Comparison of ENCODE assay signal across 8 mouse cellular contexts in the genomic region with DNA sequence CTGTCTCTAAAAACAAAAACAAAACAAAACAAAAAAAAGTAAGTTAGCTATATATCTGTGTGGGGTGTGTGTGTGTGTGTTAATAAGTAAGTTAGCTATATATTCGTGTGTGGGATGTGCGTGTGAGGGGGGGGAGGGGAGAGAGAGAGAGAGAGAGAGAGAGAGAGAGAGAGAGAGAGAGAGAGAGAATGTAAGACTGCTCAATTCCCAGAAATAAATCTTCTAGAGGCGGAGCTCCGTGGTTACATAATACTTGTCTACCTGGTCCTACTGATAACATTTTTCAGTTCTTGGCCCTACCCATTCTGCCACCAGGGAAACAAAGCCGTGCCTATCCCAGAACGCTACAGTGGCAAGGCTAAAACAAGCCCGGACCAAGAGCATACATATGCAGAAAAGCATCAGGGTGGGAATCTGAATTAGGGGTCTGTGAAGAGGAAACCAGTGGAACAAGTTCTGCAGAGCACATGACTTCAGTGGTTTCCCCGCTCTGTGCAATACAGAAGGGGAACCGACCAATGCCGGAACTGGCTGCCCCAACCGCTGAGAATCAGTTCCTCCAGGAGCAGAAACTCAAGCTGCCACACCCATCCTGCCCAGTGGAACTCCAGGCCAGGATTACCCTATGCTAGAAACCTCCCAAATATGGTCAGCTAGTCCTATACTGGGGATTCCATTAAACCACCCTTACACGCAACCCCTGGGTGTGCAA. TPM values are rescaled to one million over a fixed set of nuclear protein-coding genes. Genes with fewer than 3 reads are reported as not detected.
DNase-seq lines count a peak whose midpoint lies in the region; TF ChIP-seq lines count a peak whose summit lies in the region.

No protein-coding gene starts in this region.

- no peak for TF ChIP-seq CTCF in left cerebral cortex, adult 2 months (IDR thresholded peaks at IDR 0.05)

- intact Hi-C loops in left cerebral cortex, adult 2 months (cut with DNase I): no loop called here
- intact Hi-C loops in left cerebral cortex, postnatal 14 days (cut with DNase I): no loop called here

- DNase-seq in left cerebral cortex, adult 2 months (ENCODE audit: extremely low spot score in 1 of 2, low spot score in 2 of 2): no peak
- no peak for DNase-seq in left cerebral cortex, postnatal 14 days (ENCODE audit: low spot score in 2 of 2)
- peak; percentile 63 for DNase-seq in gastrocnemius, postnatal 25 days
- peak; percentile 62 to 72 for DNase-seq in kidney, adult 8-10 months
- DNase-seq in lung, postnatal 10 days: peak; percentile 83
- peak; percentile 75 for DNase-seq in thymus, postnatal 0 days (ENCODE audit: low spot score)
- DNase-seq in ovary, postnatal 14 days (ENCODE audit: low spot score): no peak
- no peak for DNase-seq in layer of hippocampus, postnatal 14 days (ENCODE audit: low spot score in 2 of 2)

- peak overlapping the region; percentile 5; the same call in 1 of the 2 replicates for H3K27ac ChIP-seq in left cerebral cortex, adult 2 months

- no peak overlapping the region for H3K4me3 ChIP-seq in left cerebral cortex, adult 2 months

RNA-seq across cellular contexts. Expression of gene Iqgap1, which starts 46.7 kb away (rescaled TPM):
- 10 to 100 TPM; 26.0 to 27.3 TPM for total RNA-seq in left cerebral cortex, adult 2 months (2021)
- total RNA-seq in left cerebral cortex, postnatal 14 days (2021): 10 to 100 TPM; 22.6 to 27.0 TPM
- 10 to 100 TPM; 16.8 to 18.8 TPM for total RNA-seq in gastrocnemius, postnatal 25 days (2021)
- polyA plus RNA-seq in thymus, postnatal 0 days (2015; fragmentation: Nextera tagmentation; extraction: Ambion mirVana): 87.5 and 104 TPM in 2 replicates
- total RNA-seq in layer of hippocampus, postnatal 14 days (2021): 10 to 100 TPM; 26.3 TPM

Comparison
In these comparisons a context has a peak if more than half of its experiments do, and no peak if none do; other contexts are left out.
1. DNase-seq: peak in gastrocnemius, postnatal 25 days (single experiment), kidney, adult 8-10 months (2 of 2), lung, postnatal 10 days (single experiment) and thymus, postnatal 0 days (single experiment); none in left cerebral cortex, adult 2 months (0 of 2), left cerebral cortex, postnatal 14 days (0 of 2), ovary, postnatal 14 days (single experiment) and layer of hippocampus, postnatal 14 days (0 of 2).